Mouse (Mus musculus): ENCODE results near the gene Vps53. TPM values are rescaled to one million over a fixed set of nuclear protein-coding genes. Genes with fewer than 3 reads are reported as not detected.

Gene Vps53
- polyA plus RNA-seq, 1 experiment from 2014 or later = 35.1 TPM

GRCm38 (mm10) chr11:76210228-76210985 lies 31.0 kb upstream of the Vps53 start:
- Histone ChIP-seq H3K9me3 (replicated peaks; ENCODE audit: control insufficient read depth, low read length) (no peaks in the 10 kb centered on the region), H3K27ac (ENCODE audit: low read length) (no peak overlapping the region), H3K4me3 (ENCODE audit: low read length) (no peak overlapping the region), H3K36me3 (ENCODE audit: control insufficient read depth, insufficient read depth) (peaks cover 28% of the 10 kb centered on the region), H3K9ac (ENCODE audit: low read length) (no peak overlapping the region), H3K4me1 (ENCODE audit: control insufficient read depth, insufficient read depth, low read length) (no peaks in the 10 kb centered on the region), H3K27me3 (ENCODE audit: control insufficient read depth, insufficient read depth, low read length) (no peaks in the 10 kb centered on the region), H3K4me2 (ENCODE audit: low read depth, low read length) (no peak overlapping the region)
- no peak for ATAC-seq (replicated peaks; ENCODE audit: extremely low read depth, insufficient read depth, low FRiP score)
- 71% methylated on average over 13 of the region's 13 CpGs for WGBS

DNA sequence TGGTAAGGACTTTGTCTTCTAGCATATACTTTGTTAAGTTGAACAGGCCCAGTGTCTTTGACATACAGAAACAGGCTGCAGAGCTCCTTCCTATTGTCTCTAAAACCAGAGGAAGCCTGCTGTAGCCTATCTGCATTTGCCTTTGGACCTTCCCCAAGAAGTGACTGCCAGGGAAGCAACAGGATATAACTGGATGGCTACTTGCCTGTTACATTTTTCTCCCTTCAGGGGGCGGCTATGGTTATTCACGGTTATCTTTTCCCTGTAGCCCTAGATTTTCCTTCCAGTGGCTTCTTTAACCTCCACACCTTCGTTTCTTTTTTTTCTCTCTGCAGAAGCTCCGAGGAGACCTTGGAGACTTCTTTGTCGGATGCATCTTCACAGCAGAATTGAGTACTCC lies 27.3 kb upstream of the Vps53 start:
- no peaks in the 10 kb centered on the region for H3K9me3 ChIP-seq (replicated peaks; ENCODE audit: control insufficient read depth, low read length)
- peaks cover 4% of the 10 kb centered on the region; the same call in 1 of the 2 replicates for H3K4me1 ChIP-seq (ENCODE audit: control insufficient read depth, insufficient read depth, low read length)
- H3K27me3 ChIP-seq (ENCODE audit: control insufficient read depth, insufficient read depth, low read length) = no peaks in the 10 kb centered on the region
- no peak for ATAC-seq (replicated peaks; ENCODE audit: extremely low read depth, insufficient read depth, low FRiP score)
- H3K36me3 ChIP-seq (ENCODE audit: control insufficient read depth, insufficient read depth) = peaks cover 24% of the 10 kb centered on the region
- H3K4me2 ChIP-seq (ENCODE audit: low read depth, low read length) = no peak overlapping the region
- WGBS = 74% methylated on average over 5 of the region's 5 CpGs
- H3K27ac ChIP-seq (ENCODE audit: low read length) = no peak overlapping the region
- H3K9ac ChIP-seq (ENCODE audit: low read length) = no peak overlapping the region
- H3K4me3 ChIP-seq (ENCODE audit: low read length) = no peak overlapping the region

DNA sequence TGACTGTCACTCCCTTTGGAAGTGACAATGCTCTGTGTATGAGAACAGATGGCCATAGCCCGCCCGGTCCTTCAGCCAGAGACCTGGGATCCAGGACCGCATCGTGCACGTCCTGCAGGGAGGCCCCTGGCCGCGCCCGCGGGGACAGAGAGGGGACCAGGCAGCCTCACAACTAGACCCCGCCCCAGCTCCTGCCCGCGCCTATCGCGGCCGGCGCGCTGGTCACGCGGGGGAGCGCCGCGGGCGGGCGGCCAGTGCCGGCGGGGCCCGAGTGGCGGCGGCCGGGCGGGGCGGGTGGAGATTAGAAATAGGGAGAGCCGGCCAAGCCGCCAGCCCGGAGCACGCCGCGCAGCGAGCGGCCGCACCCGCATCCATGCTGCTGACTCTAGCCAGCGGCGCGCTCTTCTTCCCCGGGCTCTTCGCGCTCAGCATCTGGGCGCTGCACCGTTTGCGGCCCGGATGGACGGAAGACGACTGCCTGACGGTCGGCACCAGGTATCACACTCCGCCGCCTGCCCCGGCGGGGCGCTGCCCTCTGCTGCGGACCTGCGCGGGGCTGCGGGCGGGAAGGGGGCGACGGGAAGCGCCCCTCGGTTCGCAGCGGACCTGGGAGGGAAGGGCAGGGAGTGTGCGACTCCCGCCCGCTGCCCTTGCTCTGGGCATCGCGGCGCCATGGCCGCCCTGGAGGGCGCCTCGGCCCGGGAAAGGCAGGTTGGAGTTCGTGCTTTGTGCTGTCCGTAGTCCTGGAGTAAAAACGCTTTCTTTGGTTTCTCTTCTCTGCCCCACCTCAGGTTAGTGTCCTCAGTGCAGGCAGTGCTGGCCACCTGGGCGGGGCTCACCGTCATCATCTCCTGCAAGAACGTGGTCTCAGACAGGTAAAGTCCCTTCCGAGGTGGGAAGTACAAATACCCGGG lies 22.6 kb upstream of the Vps53 start:
- under 1% methylated on average over 89 of the region's 90 CpGs for WGBS
- H3K27me3 ChIP-seq (ENCODE audit: control insufficient read depth, insufficient read depth, low read length) = no peaks in the 10 kb centered on the region
- H3K9me3 ChIP-seq (replicated peaks; ENCODE audit: control insufficient read depth, low read length) = no peaks in the 10 kb centered on the region
- H3K4me3 ChIP-seq (ENCODE audit: low read length) = peak overlapping the region; percentile 91
- H3K4me1 ChIP-seq (ENCODE audit: control insufficient read depth, insufficient read depth, low read length) = peaks cover 9% of the 10 kb centered on the region; the same call in 1 of the 2 replicates
- H3K9ac ChIP-seq (ENCODE audit: low read length) = peak overlapping the region; percentile 92
- H3K27ac ChIP-seq (ENCODE audit: low read length) = peak overlapping the region; percentile 79
- peaks cover 4% of the 10 kb centered on the region; the same call in 1 of the 2 replicates for H3K36me3 ChIP-seq (ENCODE audit: control insufficient read depth, insufficient read depth)
- H3K4me2 ChIP-seq (ENCODE audit: low read depth, low read length) = peak overlapping the region; percentile 96
- peak; percentile 99 for ATAC-seq (replicated peaks; ENCODE audit: extremely low read depth, insufficient read depth, low FRiP score)

GRCm38 (mm10) chr11:76196977-76197469 lies 17.6 kb upstream of the Vps53 start:
- WGBS = 42% methylated on average over 8 of the region's 8 CpGs
- Histone ChIP-seq H3K36me3 (ENCODE audit: control insufficient read depth, insufficient read depth) (no peaks in the 10 kb centered on the region), H3K9me3 (replicated peaks; ENCODE audit: control insufficient read depth, low read length) (no peaks in the 10 kb centered on the region), H3K27ac (ENCODE audit: low read length) (no peak overlapping the region), H3K27me3 (ENCODE audit: control insufficient read depth, insufficient read depth, low read length) (no peaks in the 10 kb centered on the region), H3K9ac (ENCODE audit: low read length) (no peak overlapping the region), H3K4me2 (ENCODE audit: low read depth, low read length) (no peak overlapping the region; the same call in 1 of the 2 replicates), H3K4me1 (ENCODE audit: control insufficient read depth, insufficient read depth, low read length) (peaks cover 5% of the 10 kb centered on the region; the same call in 1 of the 2 replicates), H3K4me3 (ENCODE audit: low read length) (no peak overlapping the region)
- ATAC-seq (replicated peaks; ENCODE audit: extremely low read depth, insufficient read depth, low FRiP score) = no peak

DNA sequence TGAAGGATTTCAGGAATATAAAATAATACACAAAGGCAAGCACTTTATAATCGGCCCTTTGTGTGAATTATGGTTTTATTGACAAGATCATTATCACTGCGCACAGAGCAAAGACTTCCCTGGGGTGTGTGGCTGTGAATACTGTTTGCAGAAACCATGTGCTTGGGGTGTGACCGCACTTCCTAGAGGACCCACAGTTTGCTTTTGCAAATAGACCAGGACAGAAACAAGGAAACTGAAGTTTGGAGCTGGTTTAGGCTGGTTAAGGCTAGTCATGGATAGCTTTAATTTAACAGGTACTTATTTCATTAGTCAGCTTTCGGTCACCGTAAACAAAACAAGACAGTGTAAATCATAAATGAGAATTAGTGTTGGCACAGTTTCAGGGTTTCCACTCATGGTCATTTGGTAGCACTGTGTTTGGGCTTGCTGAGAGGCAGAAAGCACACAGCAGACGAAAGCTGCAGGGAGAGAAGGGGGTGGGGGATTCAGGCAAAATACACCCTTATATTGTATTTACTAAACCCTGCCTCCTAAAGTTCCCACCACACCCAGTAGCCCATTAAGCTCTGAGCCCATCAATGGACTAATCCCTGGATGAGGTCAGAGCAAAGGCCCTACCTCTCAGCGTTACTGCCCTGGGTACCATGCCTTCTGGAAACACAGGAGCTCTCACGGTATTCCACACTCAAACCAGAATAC lies 17.0 kb upstream of the Vps53 start:
- no peaks in the 10 kb centered on the region for H3K27me3 ChIP-seq (ENCODE audit: control insufficient read depth, insufficient read depth, low read length)
- no peaks in the 10 kb centered on the region for H3K9me3 ChIP-seq (replicated peaks; ENCODE audit: control insufficient read depth, low read length)
- no peak overlapping the region for H3K4me3 ChIP-seq (ENCODE audit: low read length)
- ATAC-seq (replicated peaks; ENCODE audit: extremely low read depth, insufficient read depth, low FRiP score) = no peak
- H3K9ac ChIP-seq (ENCODE audit: low read length) = no peak overlapping the region
- no peak overlapping the region for H3K27ac ChIP-seq (ENCODE audit: low read length)
- peaks cover 3% of the 10 kb centered on the region; the same call in 1 of the 2 replicates for H3K4me1 ChIP-seq (ENCODE audit: control insufficient read depth, insufficient read depth, low read length)
- H3K4me2 ChIP-seq (ENCODE audit: low read depth, low read length) = no peak overlapping the region
- no peaks in the 10 kb centered on the region for H3K36me3 ChIP-seq (ENCODE audit: control insufficient read depth, insufficient read depth)
- 62% methylated on average over 8 of the region's 8 CpGs for WGBS

DNA sequence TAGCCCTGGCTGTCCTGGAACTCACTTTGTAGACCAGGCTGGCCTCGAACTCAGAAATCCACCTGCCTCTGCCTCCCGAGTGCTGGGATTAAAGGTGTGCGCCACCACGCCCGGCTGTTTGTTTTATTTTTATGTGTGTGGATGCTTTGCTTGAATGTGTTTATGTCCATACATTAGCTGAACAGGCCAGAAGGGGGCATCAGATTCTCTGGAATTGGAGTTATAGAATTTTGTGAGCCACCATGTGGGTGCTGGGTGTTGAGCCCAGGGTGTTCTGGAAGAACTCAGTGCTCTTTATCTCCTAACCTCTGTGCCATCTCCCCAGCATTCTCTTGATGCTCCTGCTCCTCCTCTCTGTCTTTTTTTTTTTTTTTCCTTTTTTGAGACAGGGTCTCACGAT lies 7.5 kb upstream of the Vps53 start:
- Histone ChIP-seq H3K36me3 (ENCODE audit: control insufficient read depth, insufficient read depth) (no peaks in the 10 kb centered on the region), H3K9ac (ENCODE audit: low read length) (no peak overlapping the region), H3K4me2 (ENCODE audit: low read depth, low read length) (no peak overlapping the region), H3K9me3 (replicated peaks; ENCODE audit: control insufficient read depth, low read length) (no peaks in the 10 kb centered on the region), H3K27ac (ENCODE audit: low read length) (no peak overlapping the region), H3K4me1 (ENCODE audit: control insufficient read depth, insufficient read depth, low read length) (no peaks in the 10 kb centered on the region), H3K27me3 (ENCODE audit: control insufficient read depth, insufficient read depth, low read length) (no peaks in the 10 kb centered on the region), H3K4me3 (ENCODE audit: low read length) (no peak overlapping the region)
- ATAC-seq (replicated peaks; ENCODE audit: extremely low read depth, insufficient read depth, low FRiP score) = no peak
- WGBS = 84% methylated on average over 6 of the region's 6 CpGs

DNA sequence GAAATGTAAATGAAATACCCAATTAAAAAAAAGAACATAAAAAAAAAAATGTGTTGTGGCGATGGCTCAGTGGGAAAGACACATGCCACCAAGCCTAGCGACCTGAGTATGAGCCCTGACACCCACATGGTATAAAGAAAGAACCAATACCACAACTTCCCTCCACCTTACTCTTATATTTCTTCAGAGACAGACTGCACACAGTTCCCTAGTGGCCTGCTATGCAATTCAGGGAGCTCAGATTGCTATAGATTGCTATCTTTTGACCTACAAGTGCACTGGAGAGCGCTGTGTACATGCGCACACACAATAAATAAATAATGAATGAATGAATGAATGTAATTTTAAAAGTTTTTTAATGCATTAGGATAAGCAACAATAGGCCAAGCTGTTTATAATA lies 4.3 kb upstream of the Vps53 start:
- no peak overlapping the region for H3K27ac ChIP-seq (ENCODE audit: low read length)
- H3K4me1 ChIP-seq (ENCODE audit: control insufficient read depth, insufficient read depth, low read length) = peaks cover 4% of the 10 kb centered on the region
- ATAC-seq (replicated peaks; ENCODE audit: extremely low read depth, insufficient read depth, low FRiP score) = no peak
- no peaks in the 10 kb centered on the region for H3K27me3 ChIP-seq (ENCODE audit: control insufficient read depth, insufficient read depth, low read length)
- no peak overlapping the region for H3K4me3 ChIP-seq (ENCODE audit: low read length)
- no peaks in the 10 kb centered on the region for H3K9me3 ChIP-seq (replicated peaks; ENCODE audit: control insufficient read depth, low read length)
- H3K9ac ChIP-seq (ENCODE audit: low read length) = no peak overlapping the region
- no peak overlapping the region for H3K4me2 ChIP-seq (ENCODE audit: low read depth, low read length)
- H3K36me3 ChIP-seq (ENCODE audit: control insufficient read depth, insufficient read depth) = no peaks in the 10 kb centered on the region
- 79% methylated on average over 4 of the region's 4 CpGs for WGBS

DNA sequence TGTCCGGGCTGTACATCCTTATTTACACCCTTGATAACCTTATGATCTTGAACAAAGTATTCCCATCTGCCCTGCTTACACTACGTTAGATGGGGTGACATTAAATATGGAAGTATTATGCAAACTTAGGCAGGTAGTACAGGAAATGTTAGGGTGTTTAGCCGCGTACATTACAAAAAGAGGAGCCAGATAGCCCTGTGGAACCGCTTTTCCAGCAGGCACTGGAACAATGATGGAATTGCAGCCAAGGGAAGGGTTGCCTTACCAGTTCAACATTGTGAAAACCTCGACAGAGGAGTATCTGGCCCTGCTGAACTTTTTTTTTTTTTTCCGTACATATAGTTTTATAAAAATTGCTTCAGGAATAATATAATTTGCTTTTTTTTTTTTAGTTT lies 696 bp upstream of the Vps53 start:
- Histone ChIP-seq H3K4me2 (ENCODE audit: low read depth, low read length) (peak overlapping the region; percentile 97), H3K27ac (ENCODE audit: low read length) (peak overlapping the region; percentile 54), H3K9ac (ENCODE audit: low read length) (peak overlapping the region; percentile 83), H3K36me3 (ENCODE audit: control insufficient read depth, insufficient read depth) (0 out of 2 replicates have a peak, but pooled peaks cover 4% of the 10 kb centered on the region), H3K27me3 (ENCODE audit: control insufficient read depth, insufficient read depth, low read length) (no peaks in the 10 kb centered on the region), H3K4me3 (ENCODE audit: low read length) (peak overlapping the region; percentile 98), H3K9me3 (replicated peaks; ENCODE audit: control insufficient read depth, low read length) (no peaks in the 10 kb centered on the region), H3K4me1 (ENCODE audit: control insufficient read depth, insufficient read depth, low read length) (peaks cover 10% of the 10 kb centered on the region)
- ATAC-seq (replicated peaks; ENCODE audit: extremely low read depth, insufficient read depth, low FRiP score) = no peak
- 15% methylated on average over 7 of the region's 7 CpGs for WGBS

Measured in heart, embryonic 16.5 days (tissue).